Mouse (Mus musculus): Measurements from ENCODE around the gene Acer1. TPM values are rescaled to one million over a fixed set of nuclear protein-coding genes. Genes with fewer than 3 reads are reported as not detected.

Gene Acer1
- polyA plus RNA-seq, 1 experiment from 2014 or later = not detected

- ATAC-seq (ENCODE audit: insufficient number of reproducible peaks, low FRiP score, low TSS enrichment, low read depth) = no peak
- no peak overlapping the region for H3K27ac ChIP-seq (replicated peaks; ENCODE audit: low read depth, low read length)
Observed at GRCm38 (mm10) chr17:56906166-56906565, 75.8 kb downstream of the Acer1 start.

More at GRCm38 (mm10) chr17:56906166-56906565, 75.8 kb downstream of the Acer1 start:
- no peak for DNase-seq (ENCODE audit: low spot score)
- no peak overlapping the region for H3K4me3 ChIP-seq (ENCODE audit: low read depth, low read length)
- no peaks in the 10 kb centered on the region for H3K9me3 ChIP-seq (ENCODE audit: control insufficient read depth, low read length)
- no peaks in the 10 kb centered on the region for H3K4me1 ChIP-seq (ENCODE audit: control insufficient read depth, insufficient read depth, low read length)
- H3K36me3 ChIP-seq (ENCODE audit: control insufficient read depth, insufficient read depth, low read length) = peaks cover 29% of the 10 kb centered on the region
- H3K9ac ChIP-seq (ENCODE audit: low read length) = no peak overlapping the region
- WGBS = 96% methylated on average over 3 of the region's 3 CpGs
- H3K27me3 ChIP-seq (ENCODE audit: control insufficient read depth, insufficient read depth, low read length) = no peaks in the 10 kb centered on the region
- no peak overlapping the region for H3K4me2 ChIP-seq (ENCODE audit: low read depth, severe bottlenecking)

Other genes with a start within 250 kb of the Acer1 start
- 19.0 and 19.9 TPM in 2 replicates for gene Nrtn, start 224.6 kb downstream of the Acer1 start, polyA plus RNA-seq (2014; fragmentation: Nextera tagmentation; extraction: Ambion mirVana)
- gene Dus3l, start 217.4 kb downstream of the Acer1 start, polyA plus RNA-seq (2014; fragmentation: Nextera tagmentation; extraction: Ambion mirVana) = 37.3 and 38.2 TPM in 2 replicates
- gene Prr22, start 211.9 kb downstream of the Acer1 start, polyA plus RNA-seq (2014; fragmentation: Nextera tagmentation; extraction: Ambion mirVana) = 1.2 TPM in 2 replicates
- 2.7 and 2.9 TPM in 2 replicates for gene Rfx2, start 151.1 kb downstream of the Acer1 start, polyA plus RNA-seq (2014; fragmentation: Nextera tagmentation; extraction: Ambion mirVana)
- gene Acsbg2, start 107.7 kb downstream of the Acer1 start, polyA plus RNA-seq (2014; fragmentation: Nextera tagmentation; extraction: Ambion mirVana) = not detected in 2 replicates
- gene 1700061G19Rik, start 106.6 kb downstream of the Acer1 start, polyA plus RNA-seq (2014; fragmentation: Nextera tagmentation; extraction: Ambion mirVana) = 0.40 and 0.50 TPM in 2 replicates
- 33.6 and 43.1 TPM in 2 replicates for gene Mllt1, start 46.7 kb downstream of the Acer1 start, polyA plus RNA-seq (2014; fragmentation: Nextera tagmentation; extraction: Ambion mirVana)
- 155 and 159 TPM in 2 replicates for gene Clpp, start 8.2 kb upstream of the Acer1 start, polyA plus RNA-seq (2014; fragmentation: Nextera tagmentation; extraction: Ambion mirVana)
- 40.2 and 42.1 TPM in 2 replicates for gene Alkbh7, start 15.2 kb upstream of the Acer1 start, polyA plus RNA-seq (2014; fragmentation: Nextera tagmentation; extraction: Ambion mirVana)
- 0.72 TPM in 1 of 2 replicates, not detected in the other for gene Pspn, start 17.9 kb upstream of the Acer1 start, polyA plus RNA-seq (2014; fragmentation: Nextera tagmentation; extraction: Ambion mirVana)
- gene Gtf2f1, start 29.2 kb upstream of the Acer1 start, polyA plus RNA-seq (2014; fragmentation: Nextera tagmentation; extraction: Ambion mirVana) = 73.8 and 76.6 TPM in 2 replicates
- gene Gm17949, start 29.3 kb upstream of the Acer1 start, polyA plus RNA-seq (2014; fragmentation: Nextera tagmentation; extraction: Ambion mirVana) = 0.21 and 0.37 TPM in 2 replicates
- 48.4 and 48.7 TPM in 2 replicates for gene Khsrp, start 49.4 kb upstream of the Acer1 start, polyA plus RNA-seq (2014; fragmentation: Nextera tagmentation; extraction: Ambion mirVana)
- gene Slc25a41, start 59.5 kb upstream of the Acer1 start, polyA plus RNA-seq (2014; fragmentation: Nextera tagmentation; extraction: Ambion mirVana) = not detected in 2 replicates
- 1.0 and 1.1 TPM in 2 replicates for gene Crb3, start 77.0 kb upstream of the Acer1 start, polyA plus RNA-seq (2014; fragmentation: Nextera tagmentation; extraction: Ambion mirVana)
- 4.5 TPM in 2 replicates for gene Slc25a23, start 77.7 kb upstream of the Acer1 start, polyA plus RNA-seq (2014; fragmentation: Nextera tagmentation; extraction: Ambion mirVana)
- 0.43 and 0.51 TPM in 2 replicates for gene Dennd1c, start 96.4 kb upstream of the Acer1 start, polyA plus RNA-seq (2014; fragmentation: Nextera tagmentation; extraction: Ambion mirVana)
- 11.1 and 11.8 TPM in 2 replicates for gene Tubb4a, start 105.7 kb upstream of the Acer1 start, polyA plus RNA-seq (2014; fragmentation: Nextera tagmentation; extraction: Ambion mirVana)
- 8.4 and 9.3 TPM in 2 replicates for gene Tnfsf9, start 123.2 kb upstream of the Acer1 start, polyA plus RNA-seq (2014; fragmentation: Nextera tagmentation; extraction: Ambion mirVana)
- gene Cd70, start 167.7 kb upstream of the Acer1 start, polyA plus RNA-seq (2014; fragmentation: Nextera tagmentation; extraction: Ambion mirVana) = not detected in 2 replicates
- 0.17 and 0.31 TPM in 2 replicates for gene Tnfsf14, start 212.1 kb upstream of the Acer1 start, polyA plus RNA-seq (2014; fragmentation: Nextera tagmentation; extraction: Ambion mirVana)
- 0.03 and 0.21 TPM in 2 replicates for gene C3, start 246.0 kb upstream of the Acer1 start, polyA plus RNA-seq (2014; fragmentation: Nextera tagmentation; extraction: Ambion mirVana)